18 mouse cellular contexts compared by ENCODE assay signal in genomic region chr17:5287210-5287591, GRCm38 (mm10).
DNase-seq lines count a peak whose midpoint lies in the region; ATAC-seq and TF ChIP-seq lines count a peak whose summit lies in the region.
"Had no signal": no experiment of that assay in that cellular context is flagged by ENCODE, and none has a peak within 500 bp of the region (broad histone marks: within the 10 kb centered on the region; RNA-seq: fewer than 3 reads in every experiment).

No protein-coding gene starts in this region.

- H3K36me3 ChIP-seq in hindbrain, embryonic 12.5 days = peaks cover 15% of the 10 kb centered on the region
- H3K36me3 ChIP-seq in hindbrain, embryonic 11.5 days (ENCODE audit: control insufficient read depth, insufficient read depth, low read length) = no peaks in the 10 kb centered on the region
- no peaks in the 10 kb centered on the region for H3K36me3 ChIP-seq in midbrain, embryonic 16.5 days (ENCODE audit: control insufficient read depth, insufficient read depth, low read length)
- H3K36me3 ChIP-seq in midbrain, postnatal 0 days (ENCODE audit: insufficient read depth, low read length) = peaks cover 9% of the 10 kb centered on the region
- H3K36me3 ChIP-seq in stomach, postnatal 0 days (ENCODE audit: control insufficient read depth, insufficient read depth, low read length) = 0 out of 2 replicates have a peak, but pooled peaks cover 8% of the 10 kb centered on the region

- no peak overlapping the region for H3K4me2 ChIP-seq in hindbrain, embryonic 12.5 days (replicated peaks)
- H3K4me2 ChIP-seq in hindbrain, embryonic 11.5 days (replicated peaks; ENCODE audit: low read depth, low read length) = no peak overlapping the region
- H3K4me2 ChIP-seq in midbrain, embryonic 16.5 days (ENCODE audit: low read length) = no peak overlapping the region
- no peak overlapping the region for H3K4me2 ChIP-seq in midbrain, postnatal 0 days (ENCODE audit: low read depth, low read length, poor library complexity, severe bottlenecking)
- H3K4me2 ChIP-seq in stomach, postnatal 0 days (replicated peaks; ENCODE audit: low read depth) = no peak overlapping the region
- H3K4me2 ChIP-seq: heart, embryonic 13.5 days; liver, embryonic 13.5 days had no signal

- no peaks in the 10 kb centered on the region for H3K27me3 ChIP-seq in hindbrain, embryonic 12.5 days
- no peaks in the 10 kb centered on the region for H3K27me3 ChIP-seq in hindbrain, embryonic 11.5 days (ENCODE audit: control insufficient read depth, insufficient read depth, low read length)
- H3K27me3 ChIP-seq in midbrain, embryonic 16.5 days (ENCODE audit: control insufficient read depth, insufficient read depth, low read depth, low read length) = no peaks in the 10 kb centered on the region
- no peaks in the 10 kb centered on the region for H3K27me3 ChIP-seq in midbrain, postnatal 0 days (ENCODE audit: insufficient read depth, low read length)
- no peaks in the 10 kb centered on the region for H3K27me3 ChIP-seq in stomach, postnatal 0 days (ENCODE audit: control insufficient read depth, insufficient read depth, low read length)
- H3K27me3 ChIP-seq: heart, embryonic 13.5 days; liver, embryonic 13.5 days had no signal

- no peak for DNase-seq in hindbrain, embryonic 11.5 days (ENCODE audit: low spot score)
- no peak for DNase-seq in midbrain, postnatal 0 days (ENCODE audit: low spot score)
- no peak for DNase-seq in stomach, postnatal 0 days (ENCODE audit: low spot score)
- no peak for DNase-seq in embryo, embryonic 10 days (ENCODE audit: low spot score)
- DNase-seq: adrenal gland, postnatal 14 days; gastrocnemius, postnatal 14 days; kidney, postnatal 4 days; liver, embryonic 13.5 days; lung, postnatal 14 days; thymus, adult 18-20 months had no signal

- 78% methylated on average over 4 of the region's 4 CpGs for WGBS in hindbrain, embryonic 12.5 days
- WGBS in hindbrain, embryonic 11.5 days = 81% methylated on average over 4 of the region's 4 CpGs
- 75% methylated on average over 4 of the region's 4 CpGs for WGBS in midbrain, embryonic 16.5 days
- WGBS in midbrain, postnatal 0 days = 69% methylated on average over 4 of the region's 4 CpGs
- WGBS in stomach, postnatal 0 days = 69% methylated on average over 4 of the region's 4 CpGs

- H3K27ac ChIP-seq in hindbrain, embryonic 12.5 days = peak overlapping the region; percentile 46; the same call in 1 of the 2 replicates
- H3K27ac ChIP-seq in hindbrain, embryonic 11.5 days (ENCODE audit: low read depth, low read length) = no peak overlapping the region
- H3K27ac ChIP-seq in midbrain, embryonic 16.5 days (ENCODE audit: low read length) = no peak overlapping the region
- no peak overlapping the region for H3K27ac ChIP-seq in midbrain, postnatal 0 days (ENCODE audit: low read depth, low read length)
- H3K27ac ChIP-seq in stomach, postnatal 0 days (replicated peaks) = 0 out of 2 replicates have a peak overlapping the region, but pooled peaks have one; percentile 18
- H3K27ac ChIP-seq: liver, embryonic 13.5 days had no signal

- H3K9me3 ChIP-seq in hindbrain, embryonic 12.5 days (replicated peaks) = no peaks in the 10 kb centered on the region
- no peaks in the 10 kb centered on the region for H3K9me3 ChIP-seq in hindbrain, embryonic 11.5 days (ENCODE audit: control insufficient read depth, low read length)
- H3K9me3 ChIP-seq in midbrain, embryonic 16.5 days (replicated peaks; ENCODE audit: control insufficient read depth, low read length, poor library complexity, severe bottlenecking) = no peaks in the 10 kb centered on the region
- no peaks in the 10 kb centered on the region for H3K9me3 ChIP-seq in midbrain, postnatal 0 days (ENCODE audit: low read length)
- no peaks in the 10 kb centered on the region for H3K9me3 ChIP-seq in stomach, postnatal 0 days (ENCODE audit: control insufficient read depth, low read length)
- H3K9me3 ChIP-seq: G1E; heart, embryonic 13.5 days; liver, embryonic 13.5 days had no signal

- H3K4me3 ChIP-seq in hindbrain, embryonic 12.5 days = no peak overlapping the region
- no peak overlapping the region for H3K4me3 ChIP-seq in hindbrain, embryonic 11.5 days (ENCODE audit: low read depth, low read length)
- H3K4me3 ChIP-seq in midbrain, embryonic 16.5 days (ENCODE audit: low read depth, low read length) = no peak overlapping the region
- H3K4me3 ChIP-seq in midbrain, postnatal 0 days (ENCODE audit: low read depth, low read length) = no peak overlapping the region
- no peak overlapping the region for H3K4me3 ChIP-seq in stomach, postnatal 0 days (ENCODE audit: low read depth, low read length)
- H3K4me3 ChIP-seq: erythroblast, embryonic 14.5 days; heart, embryonic 13.5 days; liver, embryonic 13.5 days; myocyte had no signal

- no peak for TF ChIP-seq CTCF in midbrain, postnatal 0 days (IDR thresholded peaks at IDR 0.05)
- no peak for TF ChIP-seq CTCF in stomach, postnatal 0 days (IDR thresholded peaks at IDR 0.05; ENCODE audit: low read depth)

- ATAC-seq in hindbrain, embryonic 12.5 days (ENCODE audit: low FRiP score) = no peak
- no peak for ATAC-seq in hindbrain, embryonic 11.5 days (ENCODE audit: low FRiP score)
- peak; percentile 30; the same call in 1 of the 2 replicates for ATAC-seq in midbrain, embryonic 16.5 days
- ATAC-seq in midbrain, postnatal 0 days (ENCODE audit: low FRiP score) = no peak
- peak; percentile 26; the same call in 1 of the 2 replicates for ATAC-seq in granulocyte monocyte progenitor cell, adult 5-6 weeks (replicated peaks; ENCODE audit: poor library complexity, severe bottlenecking)
- no peak for ATAC-seq in stomach, postnatal 0 days (ENCODE audit: low FRiP score, low TSS enrichment)
- ATAC-seq: inflammation-experienced regulatory T-cells, adult 6 months had no signal

- TF ChIP-seq EP300 in stomach, postnatal 0 days (optimal IDR thresholded peaks at IDR 0.05) = no peak

- peaks cover 32% of the 10 kb centered on the region for H3K4me1 ChIP-seq in hindbrain, embryonic 12.5 days
- H3K4me1 ChIP-seq in hindbrain, embryonic 11.5 days (replicated peaks; ENCODE audit: control insufficient read depth, insufficient read depth, low read length) = peaks cover 4% of the 10 kb centered on the region; the same call in 1 of the 2 replicates
- peaks cover 26% of the 10 kb centered on the region for H3K4me1 ChIP-seq in midbrain, embryonic 16.5 days (ENCODE audit: control insufficient read depth, insufficient read depth, low read length)
- peaks cover 14% of the 10 kb centered on the region for H3K4me1 ChIP-seq in midbrain, postnatal 0 days (ENCODE audit: insufficient read depth, low read length)
- peaks cover 3% of the 10 kb centered on the region; the same call in 1 of the 2 replicates for H3K4me1 ChIP-seq in stomach, postnatal 0 days (replicated peaks; ENCODE audit: control insufficient read depth, insufficient read depth)

- H3K9ac ChIP-seq in hindbrain, embryonic 12.5 days = no peak overlapping the region
- no peak overlapping the region for H3K9ac ChIP-seq in hindbrain, embryonic 11.5 days (ENCODE audit: low read depth, low read length)
- no peak overlapping the region for H3K9ac ChIP-seq in midbrain, embryonic 16.5 days (ENCODE audit: low read depth, low read length)
- H3K9ac ChIP-seq in midbrain, postnatal 0 days (replicated peaks; ENCODE audit: low read length, poor library complexity, severe bottlenecking) = no peak overlapping the region
- no peak overlapping the region; the same call in 1 of the 2 replicates for H3K9ac ChIP-seq in stomach, postnatal 0 days (ENCODE audit: low read length)
- H3K9ac ChIP-seq: liver, embryonic 13.5 days had no signal

Comparison
In these comparisons a context has a peak if more than half of its experiments do, and no peak if none do; other contexts are left out.
1. ATAC-seq: peak in midbrain, embryonic 16.5 days (single experiment) and granulocyte monocyte progenitor cell, adult 5-6 weeks (single experiment); none in hindbrain, embryonic 12.5 days (single experiment), hindbrain, embryonic 11.5 days (single experiment), midbrain, postnatal 0 days (single experiment) and stomach, postnatal 0 days (single experiment).
2. H3K27ac ChIP-seq: peak in hindbrain, embryonic 12.5 days (single experiment) and stomach, postnatal 0 days (single experiment); none in hindbrain, embryonic 11.5 days (single experiment), midbrain, embryonic 16.5 days (single experiment) and midbrain, postnatal 0 days (single experiment).